Mouse (Mus musculus) midbrain, embryonic 13.5 days (tissue): ENCODE results near the gene Vamp2. TPM values are rescaled to one million over a fixed set of nuclear protein-coding genes. Genes with fewer than 3 reads are reported as not detected.
"Not testable (repeated sequence)": the region's sequence is repeated elsewhere in the genome, so short reads cannot be mapped to it uniquely, and the experiment has no call there.

Experiments
- ATAC-seq: fragments of 200-750 bp; cut with Nextera tagmentation; 2 replicates; pipeline ENCODE4 v1.8.0; 2017; ENCODE audit warnings: mild to moderate bottlenecking, moderate TSS enrichment, moderate library complexity
- H3K27ac ChIP-seq: fragments of 300-500 bp; sonication (generic); 2 replicates; pipeline ENCODE4 v1.5.1; 2015; ENCODE audit warnings: inconsistent platforms, mild to moderate bottlenecking, moderate library complexity
- H3K27me3 ChIP-seq: fragments of 300-500 bp; sonication (generic); 2 replicates; pipeline ENCODE4 v1.6.1; 2015; ENCODE audit warnings: mild to moderate bottlenecking, inconsistent platforms
- H3K36me3 ChIP-seq: fragments of 300-500 bp; sonication (generic); 2 replicates; pipeline ENCODE4 v1.6.1; 2015; ENCODE audit warnings: mild to moderate bottlenecking, inconsistent platforms
- H3K4me1 ChIP-seq: fragments of 300-500 bp; sonication (generic); replicated peaks from 2 replicates; pipeline ENCODE4 v1.6.1; 2015; ENCODE audit warnings: inconsistent platforms
- H3K4me2 ChIP-seq: fragments of 300-500 bp; sonication (generic); replicated peaks from 2 replicates; pipeline ENCODE4 v1.6.1; 2015; ENCODE audit warnings: moderate library complexity, mild to moderate bottlenecking, inconsistent platforms
- H3K4me3 ChIP-seq: fragments of 300-500 bp; sonication (generic); replicated peaks from 2 replicates; pipeline ENCODE4 v1.5.1; 2015; ENCODE audit warnings: mild to moderate bottlenecking, inconsistent platforms
- H3K9ac ChIP-seq: fragments of 300-500 bp; sonication (generic); replicated peaks from 2 replicates; pipeline ENCODE4 v1.6.1; 2015; ENCODE audit warnings: mild to moderate bottlenecking, inconsistent platforms
- H3K9me3 ChIP-seq: fragments of 300-500 bp; sonication (generic); 2 replicates; pipeline ENCODE4 v1.6.1; 2016; ENCODE audit warnings: mild to moderate bottlenecking, inconsistent platforms
- WGBS: fragments of 180-500 bp; shearing (Covaris S2); methylation state at CpG from one replicate; pipeline ENCODE4 v1.1.7; 2015; 5-methylcytosine and 5-hydroxymethylcytosine counted together
- polyA plus RNA-seq: library from polyadenylated mRNA; unstranded; fragments of >200 nt; fragmentation: Nextera tagmentation; extraction: Ambion mirVana; gene quantifications from 2 replicates; pipeline ENCODE4 v1.2.1, GENCODE M21; 2015

The Vamp2 gene
- polyA plus RNA-seq, 1 experiment from 2014 or later: 188 TPM

DNA sequence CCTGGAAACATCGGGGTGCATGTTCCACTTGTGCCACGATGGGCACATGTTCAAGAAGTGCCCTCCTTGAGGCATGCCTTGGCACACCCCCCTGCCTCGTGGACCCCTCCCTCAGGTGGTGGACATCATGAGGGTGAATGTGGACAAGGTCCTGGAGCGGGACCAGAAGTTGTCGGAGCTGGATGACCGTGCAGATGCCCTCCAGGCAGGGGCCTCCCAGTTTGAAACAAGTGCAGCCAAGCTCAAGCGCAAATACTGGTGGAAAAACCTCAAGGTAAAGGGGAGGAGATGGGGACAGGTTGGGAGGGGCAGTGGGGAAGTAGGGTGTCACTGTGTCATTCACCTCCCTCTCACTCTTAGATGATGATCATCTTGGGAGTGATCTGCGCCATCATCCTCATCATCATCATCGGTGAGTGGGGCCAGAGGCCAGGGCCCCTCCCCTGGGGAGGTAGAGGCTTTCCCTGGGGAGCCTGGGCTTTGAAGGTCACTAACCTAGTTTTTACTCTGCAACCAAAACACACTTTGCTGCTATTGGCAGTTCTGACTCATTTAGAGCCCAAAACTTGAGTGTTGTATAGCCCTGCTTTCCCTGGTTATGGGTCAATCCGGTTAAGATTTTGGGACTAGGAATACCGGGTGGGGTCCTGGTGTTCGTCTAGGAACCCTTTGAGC, 1.5 kb downstream of the Vamp2 start:
- no peak for ATAC-seq
- Histone ChIP-seq H3K27ac (no peak overlapping the region), H3K4me2 (peak overlapping the region; percentile 94), H3K4me3 (peak overlapping the region; percentile 97), H3K4me1 (peaks cover 55% of the 10 kb centered on the region), H3K9me3 (no peaks in the 10 kb centered on the region), H3K9ac (peak overlapping the region; percentile 97), H3K36me3 (peaks cover 29% of the 10 kb centered on the region), H3K27me3 (no peaks in the 10 kb centered on the region)
- WGBS: 88% methylated on average over 12 of the region's 12 CpGs

DNA sequence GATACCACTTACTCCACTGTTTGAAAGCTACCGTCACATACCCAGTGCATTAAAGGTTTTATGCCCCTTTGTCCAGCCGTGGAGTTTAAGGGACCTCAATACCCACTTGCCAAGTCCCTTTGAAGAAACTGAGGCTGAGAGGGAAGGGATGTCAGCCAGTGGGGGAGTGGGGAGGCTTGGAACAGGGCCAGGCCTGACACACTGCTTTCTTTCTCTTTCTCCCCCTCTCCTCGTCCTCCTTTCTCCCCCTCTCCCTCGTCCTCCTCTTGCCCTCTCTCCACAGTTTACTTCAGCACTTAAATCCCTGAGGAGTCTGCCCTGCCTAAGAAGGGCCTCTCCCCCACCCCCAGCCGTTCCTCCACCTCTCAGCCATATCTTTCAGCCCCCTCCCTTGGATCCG, 2.1 kb downstream of the Vamp2 start:
- H3K4me2 ChIP-seq: peak overlapping the region; percentile 94
- peaks cover 29% of the 10 kb centered on the region for H3K36me3 ChIP-seq
- 0 out of 2 replicates have a peak overlapping the region, but pooled peaks have one; percentile 97 for H3K4me3 ChIP-seq
- no peak overlapping the region for H3K27ac ChIP-seq
- no peaks in the 10 kb centered on the region for H3K27me3 ChIP-seq
- H3K4me1 ChIP-seq: peaks cover 58% of the 10 kb centered on the region
- no peaks in the 10 kb centered on the region for H3K9me3 ChIP-seq
- WGBS: 68% methylated on average over 6 of the region's 6 CpGs
- H3K9ac ChIP-seq: peak overlapping the region; percentile 97; the same call in 1 of the 2 replicates
- ATAC-seq: no peak

DNA sequence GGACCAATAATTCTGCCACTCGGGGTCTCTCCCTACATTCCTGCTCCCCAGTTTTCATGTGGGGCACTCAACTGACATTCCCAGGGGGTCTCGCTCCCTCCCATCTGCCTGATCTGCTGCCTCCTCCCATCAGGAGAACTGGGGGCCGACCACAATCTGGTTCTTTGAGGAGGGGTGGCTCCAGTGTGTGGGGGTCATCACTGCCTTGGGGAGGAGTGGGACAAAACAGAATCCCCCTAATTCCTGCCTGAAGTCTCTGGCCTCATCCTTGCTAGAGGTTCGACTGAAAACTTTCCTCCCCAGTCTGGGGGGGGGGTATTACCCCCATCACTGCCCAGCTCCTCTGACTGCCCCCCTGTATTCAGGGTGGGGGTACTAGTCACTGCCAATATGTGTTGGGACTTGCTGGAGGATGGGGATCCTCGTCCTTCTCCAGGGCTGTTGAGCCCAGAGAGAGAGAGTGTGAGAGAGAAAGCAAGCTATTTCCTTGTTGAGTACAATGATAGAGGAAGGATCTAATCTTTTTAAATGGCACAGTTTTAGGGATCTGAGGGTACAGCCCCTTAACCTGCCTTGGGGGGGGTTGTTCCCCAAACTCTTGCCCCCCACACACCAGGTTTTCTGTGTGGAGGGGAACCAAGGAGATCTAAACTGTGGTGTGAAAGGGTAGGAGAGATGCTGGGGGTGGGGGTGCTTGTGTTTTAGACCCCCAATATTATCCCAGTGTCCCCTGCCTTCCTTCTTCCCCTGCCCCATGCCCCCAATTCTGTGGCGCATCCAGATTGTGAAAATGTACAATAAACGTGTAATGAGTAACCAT, 3.5 kb downstream of the Vamp2 start:
- Histone ChIP-seq H3K4me2 (no peak overlapping the region), H3K9me3 (no peaks in the 10 kb centered on the region), H3K27me3 (no peaks in the 10 kb centered on the region), H3K4me3 (no peak overlapping the region), H3K4me1 (peaks cover 71% of the 10 kb centered on the region), H3K9ac (no peak overlapping the region), H3K36me3 (peaks cover 29% of the 10 kb centered on the region), H3K27ac (no peak overlapping the region)
- no peak for ATAC-seq
- WGBS: 69% methylated on average over 7 of the region's 7 CpGs

DNA sequence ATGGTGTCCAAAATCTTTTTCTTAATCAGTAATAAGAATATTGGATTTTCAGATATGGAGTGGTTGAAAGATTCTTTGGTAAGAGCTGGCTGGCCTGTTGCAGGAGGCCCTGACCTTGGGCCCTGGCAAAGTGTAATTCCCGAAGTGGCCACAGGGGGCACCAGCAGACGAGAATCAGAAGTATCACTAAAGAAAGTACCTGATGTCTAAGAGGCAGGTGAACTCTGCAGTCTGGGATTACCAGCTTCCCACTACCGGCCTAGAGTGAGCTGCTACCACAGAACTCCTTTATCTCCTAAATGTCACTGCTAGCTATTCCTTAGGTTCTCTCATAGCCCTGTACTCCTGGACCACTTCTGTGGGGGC, 4.1 kb downstream of the Vamp2 start:
- Histone ChIP-seq H3K4me3 (no peak overlapping the region; the same call in 1 of the 2 replicates), H3K9ac (no peak overlapping the region), H3K36me3 (peaks cover 29% of the 10 kb centered on the region), H3K27ac (no peak overlapping the region), H3K9me3 (no peaks in the 10 kb centered on the region), H3K4me2 (no peak overlapping the region), H3K4me1 (peaks cover 72% of the 10 kb centered on the region), H3K27me3 (no peaks in the 10 kb centered on the region)
- no peak for ATAC-seq
- 6% methylated on average over 3 of the region's 3 CpGs for WGBS

DNA sequence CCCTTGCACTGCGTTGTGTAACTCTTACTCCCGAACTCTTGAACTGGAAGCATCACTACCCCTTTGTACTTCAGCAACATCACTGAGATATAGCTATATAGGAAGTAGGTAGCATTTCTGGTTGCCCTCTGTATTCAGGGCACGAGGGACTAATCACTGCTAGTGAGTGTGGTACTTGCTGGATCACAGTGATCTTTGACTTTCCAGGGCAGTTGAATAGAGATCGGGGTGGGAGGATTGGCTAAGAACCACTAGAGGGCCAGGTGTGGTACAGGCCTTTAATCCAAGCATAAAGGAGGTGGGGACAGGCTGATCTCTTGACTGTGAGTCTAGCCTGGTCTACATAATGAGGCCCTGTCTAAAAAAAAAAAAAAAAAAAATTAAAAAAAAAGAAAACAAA, 4.6 kb downstream of the Vamp2 start:
- Histone ChIP-seq H3K4me2 (no peak overlapping the region), H3K4me1 (peaks cover 72% of the 10 kb centered on the region), H3K9ac (no peak overlapping the region)

DNA sequence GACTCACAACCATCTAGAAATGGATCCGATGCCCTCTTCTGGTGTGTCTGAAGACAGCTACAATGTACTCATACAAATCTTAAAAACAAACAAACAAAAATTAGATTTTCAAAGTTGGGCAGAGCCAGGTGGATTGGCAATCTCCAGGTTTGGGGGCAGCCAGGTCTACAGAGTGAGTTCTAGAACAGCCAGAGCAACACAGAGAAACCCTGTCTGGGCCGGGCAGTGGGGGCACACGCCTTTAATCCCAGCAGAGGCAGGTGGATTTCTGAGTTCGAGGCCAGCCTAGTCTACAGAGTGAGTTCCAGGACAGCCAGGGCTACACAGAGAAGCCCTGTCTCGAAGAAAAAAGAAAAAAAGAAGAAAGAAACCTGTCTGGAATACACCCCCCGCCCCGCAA, 5.6 kb downstream of the Vamp2 start:
- H3K9ac ChIP-seq, H3K9me3 ChIP-seq, H3K4me2 ChIP-seq, H3K4me3 ChIP-seq, ATAC-seq, H3K27me3 ChIP-seq: not testable (repeated sequence)
- Histone ChIP-seq H3K27ac (peak overlapping the region; percentile 78; the same call in 1 of the 2 replicates), H3K36me3 (peaks cover 29% of the 10 kb centered on the region), H3K4me1 (peaks cover 79% of the 10 kb centered on the region)
- WGBS: 92% methylated on average over 7 of the region's 7 CpGs

More for the DNA sequence above, 4.6 kb downstream of the Vamp2 start:
- Histone ChIP-seq H3K27ac (no peak overlapping the region), H3K27me3 (no peaks in the 10 kb centered on the region), H3K9me3 (no peaks in the 10 kb centered on the region), H3K4me3 (no peak overlapping the region; the same call in 1 of the 2 replicates), H3K36me3 (peaks cover 29% of the 10 kb centered on the region)
- 90% methylated on average over 4 of the region's 4 CpGs for WGBS
- no peak for ATAC-seq

DNA sequence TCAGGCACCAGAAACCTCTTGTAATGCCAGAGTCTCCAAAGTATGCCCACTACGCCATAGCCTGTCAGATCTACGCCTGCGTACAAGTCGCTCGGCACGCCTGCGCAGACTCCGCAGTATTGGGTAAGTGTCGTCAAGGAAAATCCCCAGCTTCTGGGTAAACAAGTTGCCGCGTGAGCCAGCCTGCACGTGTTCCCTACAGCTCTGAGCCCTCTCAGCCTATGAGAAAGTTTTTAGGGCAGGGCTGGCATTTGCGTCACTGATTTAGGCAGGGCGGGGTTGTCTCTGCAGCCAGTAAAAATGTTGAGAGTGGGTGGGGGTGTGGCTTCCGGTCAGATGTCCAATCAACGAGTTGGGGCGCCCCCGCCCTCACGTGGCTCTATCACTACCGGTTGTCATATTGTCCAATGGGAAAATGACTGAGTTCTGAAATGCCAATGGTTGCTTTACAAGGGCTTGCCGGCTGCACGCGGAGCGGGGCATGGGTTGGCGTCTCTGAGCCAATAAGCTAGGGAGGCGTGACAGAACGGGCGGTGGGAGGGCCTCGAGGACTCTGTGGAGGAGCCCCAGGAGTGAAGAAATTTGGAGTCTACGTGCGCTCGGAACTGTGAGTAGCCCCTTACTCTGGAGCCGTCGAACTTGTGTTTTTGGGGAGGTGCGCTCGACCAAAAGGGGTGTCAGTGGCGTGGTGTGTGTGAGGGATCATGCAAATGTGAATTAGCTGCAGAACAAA, 6.6 kb downstream of the Vamp2 start, which contains the start of gene Per1:
Gene Per1 (plus strand): TSS at position 521 of the 733 bp plus-strand sequence.
- peak; percentile 93 for ATAC-seq
- Histone ChIP-seq H3K4me3 (peak within 1 kb of the TSS; percentile 47), H3K9me3 (no peaks in the 10 kb centered on the region), H3K36me3 (peaks cover 26% of the 10 kb centered on the region), H3K9ac (peak within 1 kb of the TSS; percentile 61), H3K27me3 (no peaks in the 10 kb centered on the region), H3K27ac (peak within 1 kb of the TSS; percentile 78), H3K4me2 (peak within 1 kb of the TSS; percentile 93), H3K4me1 (peaks cover 80% of the 10 kb centered on the region)
- under 1% methylated on average over 37 of the region's 37 CpGs for WGBS

DNA sequence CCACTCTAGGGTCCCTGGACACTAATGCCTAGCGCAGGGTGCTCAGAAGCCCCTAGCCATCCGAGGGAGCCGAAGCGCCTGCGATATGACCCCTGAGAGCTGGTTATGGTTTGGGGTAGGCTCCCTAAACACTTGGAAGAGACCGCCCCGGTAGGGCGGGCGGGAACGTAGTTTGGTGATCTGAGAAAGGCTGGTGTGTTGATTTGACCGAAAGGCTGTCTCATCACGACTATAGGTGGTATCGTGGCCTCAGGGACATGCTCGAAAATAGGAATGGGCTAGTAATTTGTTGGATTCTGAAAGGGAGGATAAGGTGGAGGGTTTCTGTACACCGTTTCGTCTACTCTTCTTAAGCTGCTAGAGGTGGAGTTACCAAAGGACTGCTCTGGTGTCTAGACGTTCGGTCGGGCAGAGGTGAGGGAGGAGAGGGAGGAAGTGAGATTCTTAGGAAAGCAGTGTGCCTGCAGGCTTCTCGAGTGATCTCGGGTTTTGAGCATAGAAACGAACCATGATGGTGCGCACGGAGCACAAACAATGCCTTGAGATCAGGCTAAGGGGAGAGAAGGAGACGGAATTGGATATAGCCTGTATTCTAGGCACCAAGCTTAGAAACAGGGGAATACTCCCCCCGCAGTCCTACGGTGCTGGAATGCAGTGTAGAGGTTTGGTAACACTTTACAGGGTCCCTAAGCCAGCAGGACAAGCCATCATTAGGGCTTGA, 7.4 kb downstream of the Vamp2 start:
- Histone ChIP-seq H3K4me2 (peak overlapping the region; percentile 93), H3K27me3 (no peaks in the 10 kb centered on the region), H3K9me3 (no peaks in the 10 kb centered on the region), H3K4me1 (peaks cover 80% of the 10 kb centered on the region), H3K36me3 (peaks cover 19% of the 10 kb centered on the region), H3K27ac (peak overlapping the region; percentile 69), H3K9ac (peak overlapping the region; percentile 61), H3K4me3 (peak overlapping the region; percentile 47)
- ATAC-seq: no peak
- 3% methylated on average over 27 of the region's 27 CpGs for WGBS

DNA sequence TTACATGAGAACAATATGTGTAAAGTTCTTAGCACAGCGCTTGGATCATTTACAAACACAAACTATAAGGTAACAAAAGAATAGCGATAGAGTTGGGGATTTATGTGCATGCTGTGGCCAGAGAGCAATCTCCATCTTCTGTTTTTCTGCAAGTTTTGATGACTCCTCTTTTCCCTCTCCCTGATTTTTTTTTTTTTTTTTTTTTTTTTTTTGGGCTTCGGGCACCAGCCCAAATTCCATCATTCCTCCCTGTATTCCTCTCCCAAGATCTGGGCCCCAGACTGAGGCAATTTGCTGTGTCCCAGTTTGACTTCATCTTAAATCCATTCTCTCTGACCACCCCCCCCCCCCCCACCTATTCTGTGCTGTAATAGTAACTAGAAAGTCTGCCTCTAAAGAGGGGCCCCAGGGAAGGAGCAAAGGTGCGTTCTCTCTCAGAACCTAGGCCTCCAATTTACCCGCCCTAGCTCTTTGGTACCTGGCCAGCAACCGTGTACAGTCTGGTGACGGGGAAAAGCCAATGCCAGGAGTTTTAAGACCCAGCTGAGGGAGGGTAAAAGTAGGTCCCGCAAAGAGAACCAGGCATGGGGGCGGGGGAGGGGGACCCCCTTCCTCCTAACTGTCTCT, 8.2 kb downstream of the Vamp2 start:
- H3K4me1 ChIP-seq: peaks cover 76% of the 10 kb centered on the region
- H3K4me2 ChIP-seq: peak overlapping the region; percentile 93
- H3K36me3 ChIP-seq: peaks cover 21% of the 10 kb centered on the region
- peak overlapping the region; percentile 59 for H3K9ac ChIP-seq
- no peaks in the 10 kb centered on the region for H3K9me3 ChIP-seq
- H3K27me3 ChIP-seq: no peaks in the 10 kb centered on the region
- no peak for ATAC-seq
- WGBS: 18% methylated on average over 9 of the region's 9 CpGs
- H3K27ac ChIP-seq: peak overlapping the region; percentile 81; the same call in 1 of the 2 replicates
- peak overlapping the region; percentile 47 for H3K4me3 ChIP-seq

DNA sequence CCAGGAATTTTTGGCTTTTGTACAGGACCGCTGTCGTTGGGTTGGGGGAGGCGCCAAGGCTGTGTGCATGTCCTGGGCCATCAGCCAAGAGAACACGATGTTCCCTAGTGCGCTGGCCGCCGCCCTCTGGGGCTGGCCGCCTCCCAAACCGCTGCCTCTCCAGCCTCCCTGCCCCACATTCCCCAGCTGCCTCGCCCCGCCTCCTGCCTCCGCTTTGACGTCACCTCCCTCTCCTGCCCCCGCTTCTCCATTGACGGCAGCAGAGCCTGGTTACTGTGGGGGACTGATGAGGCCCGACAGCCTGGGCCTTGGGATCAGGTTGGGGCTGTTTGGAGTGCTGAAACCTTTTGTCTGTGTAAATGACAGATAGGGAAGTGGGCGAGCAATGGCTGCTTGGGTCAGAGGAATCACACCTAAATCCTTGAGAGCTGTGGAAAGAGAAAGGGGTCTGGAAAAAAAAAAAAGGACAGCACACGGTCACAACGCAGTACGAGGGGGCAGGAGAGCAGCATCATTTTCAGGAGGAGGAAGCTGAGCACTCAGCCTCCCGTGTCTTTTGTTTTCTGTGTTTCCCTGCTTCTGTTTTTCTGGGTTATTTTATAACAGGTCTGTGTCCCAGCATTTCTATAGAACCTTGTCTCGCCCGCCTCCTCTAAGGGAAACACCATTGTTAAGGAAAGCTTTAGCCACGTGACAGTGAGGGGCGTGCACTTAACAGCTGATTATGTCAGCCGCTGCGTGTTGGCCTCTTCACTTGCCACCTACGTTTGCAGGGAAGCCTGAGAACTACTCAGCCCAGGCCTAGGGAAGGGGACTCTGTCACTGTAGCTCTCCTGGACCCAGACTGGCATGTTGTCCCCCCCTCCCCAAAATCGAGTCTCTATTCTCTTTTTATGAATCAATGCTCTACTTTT, 9.0 kb downstream of the Vamp2 start:
- peaks cover 70% of the 10 kb centered on the region for H3K4me1 ChIP-seq

More for the DNA sequence above, 9.0 kb downstream of the Vamp2 start:
- no peak for ATAC-seq
- H3K9me3 ChIP-seq: no peaks in the 10 kb centered on the region
- peak overlapping the region; percentile 81 for H3K27ac ChIP-seq
- H3K36me3 ChIP-seq: peaks cover 22% of the 10 kb centered on the region
- peak overlapping the region; percentile 59 for H3K9ac ChIP-seq
- no peaks in the 10 kb centered on the region for H3K27me3 ChIP-seq
- peak overlapping the region; percentile 27 for H3K4me3 ChIP-seq
- WGBS: 1% methylated on average over 29 of the region's 29 CpGs
- peak overlapping the region; percentile 93 for H3K4me2 ChIP-seq
